ENCODE assay signal across 8 mouse cellular contexts in genomic region chr13:42051202-42051906, GRCm38 (mm10). TPM values are rescaled to one million over a fixed set of nuclear protein-coding genes. Genes with fewer than 3 reads are reported as not detected.
DNase-seq lines count a peak whose midpoint lies in the region; ATAC-seq lines count a peak whose summit lies in the region.

No protein-coding gene starts in this region.

- H3K36me3 ChIP-seq in hindbrain, embryonic 15.5 days: peaks cover 10% of the 10 kb centered on the region

- no peaks in the 10 kb centered on the region for H3K27me3 ChIP-seq in hindbrain, embryonic 15.5 days

- peak overlapping the region; percentile 91 for H3K9ac ChIP-seq in hindbrain, embryonic 15.5 days

- ATAC-seq in hindbrain, embryonic 15.5 days (ENCODE audit: low FRiP score, low read depth): peak; percentile 88

- peaks cover 43% of the 10 kb centered on the region for H3K4me1 ChIP-seq in hindbrain, embryonic 15.5 days (replicated peaks)

- peak; percentile 80 for DNase-seq in WW6 (ENCODE audit: low read depth, low spot score)
- peak; percentile 92 to 96 for DNase-seq in cerebellum, postnatal 36 days
- DNase-seq in frontal cortex, postnatal 36 days (ENCODE audit: low spot score in 2 of 2): peak; percentile 87 to 88
- DNase-seq in left cerebral cortex, adult 11 months (ENCODE audit: low spot score): peak; percentile 87
- DNase-seq in lung, postnatal 36 days: peak; percentile 99
- DNase-seq in retina, embryonic 14.5 days (ENCODE audit: low spot score): peak; percentile 99
- DNase-seq in thymus, postnatal 36 days: peak; percentile 99

- WGBS in hindbrain, embryonic 15.5 days: 0% methylated on average over 41 of the region's 51 CpGs

- peak overlapping the region; percentile 95 for H3K27ac ChIP-seq in hindbrain, embryonic 15.5 days (replicated peaks)

- no peaks in the 10 kb centered on the region for H3K9me3 ChIP-seq in hindbrain, embryonic 15.5 days

- H3K4me2 ChIP-seq in hindbrain, embryonic 15.5 days: peak overlapping the region; percentile 96

- peak overlapping the region; percentile 91 for H3K4me3 ChIP-seq in hindbrain, embryonic 15.5 days

RNA-seq across cellular contexts. Expression of gene Hivep1, which starts 0.5 kb away (rescaled TPM):
- 16.6 and 18.9 TPM in 2 replicates for polyA plus RNA-seq in hindbrain, embryonic 15.5 days (2015; fragmentation: Nextera tagmentation; extraction: Ambion mirVana)

Comparison
In these comparisons a context has a peak if more than half of its experiments do, and no peak if none do; other contexts are left out.
1. Peak in every context shown above with its lines: DNase-seq, ATAC-seq, H3K4me3 ChIP-seq and H3K27ac ChIP-seq.